Mouse (Mus musculus): ENCODE measurements around the gene Gtf2f1. TPM values are rescaled to one million over a fixed set of nuclear protein-coding genes. Genes with fewer than 3 reads are reported as not detected.

The Gtf2f1 gene
- polyA plus RNA-seq, 1 experiment: 175 TPM

DNA sequence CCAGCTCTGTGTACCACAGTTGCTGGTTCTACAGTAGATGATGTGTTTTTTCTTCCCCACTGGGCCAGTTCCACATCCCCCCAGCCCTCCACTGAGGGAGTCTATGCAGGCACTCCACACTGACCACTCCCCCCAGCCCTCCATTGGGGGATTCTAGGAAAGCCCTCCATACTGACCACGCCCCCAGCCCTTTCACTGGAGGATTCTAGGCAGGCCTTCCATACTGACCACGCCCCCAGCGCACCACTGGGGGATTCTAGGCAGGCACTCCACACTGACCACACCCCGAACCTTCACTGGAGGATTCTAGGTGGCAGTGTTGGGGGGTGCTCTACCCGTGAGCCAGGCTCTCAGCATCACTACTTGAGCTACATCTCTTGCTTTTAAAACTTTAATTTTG is 36.3 kb upstream of the Gtf2f1 start:
- Histone ChIP-seq H3K36me3 (ENCODE audit: control insufficient read depth, insufficient read depth, low read length) (no peaks in the 10 kb centered on the region), H3K4me3 (ENCODE audit: control insufficient read depth, low read depth, low read length) (no peak overlapping the region; the same call in 1 of the 2 replicates), H3K27me3 (ENCODE audit: control insufficient read depth, insufficient read depth, low read length) (no peaks in the 10 kb centered on the region), H3K4me1 (ENCODE audit: control insufficient read depth, insufficient read depth, low read length) (peaks cover 10% of the 10 kb centered on the region), H3K27ac (ENCODE audit: control insufficient read depth, insufficient read depth, low read depth, low read length) (no peak overlapping the region)
- TF ChIP-seq POLR2A (IDR thresholded peaks at IDR 0.05; ENCODE audit: control insufficient read depth, low read depth, low read length) (no peak), CTCF (IDR thresholded peaks at IDR 0.05; ENCODE audit: control insufficient read depth, insufficient read depth, insufficient replicate concordance, low read depth, low read length) (no peak)

- H3K4me3 ChIP-seq (ENCODE audit: control insufficient read depth, low read depth, low read length): peak within 1 kb of the TSS; percentile 87
- TF ChIP-seq CTCF (IDR thresholded peaks at IDR 0.05; ENCODE audit: control insufficient read depth, insufficient read depth, insufficient replicate concordance, low read depth, low read length): no peak
- peak; percentile 72; the same call in 1 of the 2 replicates for TF ChIP-seq POLR2A (IDR thresholded peaks at IDR 0.05; ENCODE audit: control insufficient read depth, low read depth, low read length)
- no peaks in the 10 kb centered on the region; the same call in 1 of the 2 replicates for H3K4me1 ChIP-seq (ENCODE audit: control insufficient read depth, insufficient read depth, low read length)
- no peaks in the 10 kb centered on the region for H3K36me3 ChIP-seq (ENCODE audit: control insufficient read depth, insufficient read depth, low read length)
- peak within 1 kb of the TSS; percentile 34; the same call in 1 of the 2 replicates for H3K27ac ChIP-seq (ENCODE audit: control insufficient read depth, insufficient read depth, low read depth, low read length)
- no peaks in the 10 kb centered on the region for H3K27me3 ChIP-seq (ENCODE audit: control insufficient read depth, insufficient read depth, low read length)
These were observed 30.5 kb upstream of the Gtf2f1 start, which contains the start of gene Slc25a41 for GRCm38 (mm10) chr17:57041554-57041953. Gene Slc25a41 (minus strand): TSS chr17:57041654.

- TF ChIP-seq CTCF (IDR thresholded peaks at IDR 0.05; ENCODE audit: control insufficient read depth, insufficient read depth, insufficient replicate concordance, low read depth, low read length) (peak; percentile 56; the same call in 1 of the 2 replicates), POLR2A (IDR thresholded peaks at IDR 0.05; ENCODE audit: control insufficient read depth, low read depth, low read length) (no peak)
- Histone ChIP-seq H3K4me1 (ENCODE audit: control insufficient read depth, insufficient read depth, low read length) (no peaks in the 10 kb centered on the region; the same call in 1 of the 2 replicates), H3K27me3 (ENCODE audit: control insufficient read depth, insufficient read depth, low read length) (no peaks in the 10 kb centered on the region), H3K27ac (ENCODE audit: control insufficient read depth, insufficient read depth, low read depth, low read length) (no peak overlapping the region), H3K4me3 (ENCODE audit: control insufficient read depth, low read depth, low read length) (peak overlapping the region; percentile 76), H3K36me3 (ENCODE audit: control insufficient read depth, insufficient read depth, low read length) (no peaks in the 10 kb centered on the region)
These were observed 27.9 kb upstream of the Gtf2f1 start for GRCm38 (mm10) chr17:57038978-57039377.

GRCm38 (mm10) chr17:57032854-57033253 is 21.8 kb upstream of the Gtf2f1 start:
- Histone ChIP-seq H3K27me3 (ENCODE audit: control insufficient read depth, insufficient read depth, low read length) (no peaks in the 10 kb centered on the region), H3K4me3 (ENCODE audit: control insufficient read depth, low read depth, low read length) (no peak overlapping the region), H3K27ac (ENCODE audit: control insufficient read depth, insufficient read depth, low read depth, low read length) (no peak overlapping the region), H3K36me3 (ENCODE audit: control insufficient read depth, insufficient read depth, low read length) (no peaks in the 10 kb centered on the region), H3K4me1 (ENCODE audit: control insufficient read depth, insufficient read depth, low read length) (peaks cover 18% of the 10 kb centered on the region)
- TF ChIP-seq POLR2A (IDR thresholded peaks at IDR 0.05; ENCODE audit: control insufficient read depth, low read depth, low read length): 0 out of 2 replicates have a peak, but pooled peaks have one; percentile 11
- no peak for TF ChIP-seq CTCF (IDR thresholded peaks at IDR 0.05; ENCODE audit: control insufficient read depth, insufficient read depth, insufficient replicate concordance, low read depth, low read length)

DNA sequence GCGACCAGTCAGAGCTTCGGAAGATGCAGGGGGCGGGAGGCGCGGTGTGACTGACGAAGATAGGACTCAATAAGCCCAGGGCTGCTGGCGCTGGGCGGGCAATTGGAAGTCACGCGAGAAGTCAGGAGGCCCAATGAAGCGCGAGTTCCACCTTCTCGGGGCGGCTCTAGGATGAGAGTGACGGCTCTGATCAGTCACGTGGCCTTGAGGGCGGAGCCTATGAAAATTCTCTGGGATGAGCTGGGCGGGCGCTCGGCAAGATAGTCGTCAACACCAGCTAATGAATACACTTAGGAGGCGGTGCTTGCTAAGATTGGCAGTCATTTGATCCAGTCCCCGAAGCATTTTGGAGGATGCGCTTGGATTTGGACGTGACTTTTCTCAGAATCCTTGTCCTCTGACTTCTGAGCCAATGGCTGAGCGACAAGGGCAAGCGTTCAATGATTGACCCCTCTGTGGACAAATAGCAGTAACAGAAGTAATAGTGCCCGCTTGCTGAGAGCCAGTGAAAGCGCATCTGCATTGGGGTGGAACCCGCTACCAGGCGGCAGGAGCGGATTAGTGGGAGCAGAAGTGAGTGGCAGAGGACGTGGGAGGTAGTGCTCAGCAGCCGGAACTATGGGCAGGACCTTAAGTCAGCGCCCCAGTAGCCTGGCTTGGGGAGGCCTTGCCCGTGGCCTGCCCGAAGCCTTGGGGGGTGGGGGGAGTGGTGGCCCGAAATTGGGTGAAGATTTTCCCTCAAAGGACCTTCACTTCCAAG is 20.8 kb upstream of the Gtf2f1 start:
- Histone ChIP-seq H3K4me3 (ENCODE audit: control insufficient read depth, low read depth, low read length) (peak overlapping the region; percentile 96), H3K27me3 (ENCODE audit: control insufficient read depth, insufficient read depth, low read length) (no peaks in the 10 kb centered on the region), H3K36me3 (ENCODE audit: control insufficient read depth, insufficient read depth, low read length) (peaks cover 1% of the 10 kb centered on the region; the same call in 1 of the 2 replicates), H3K27ac (ENCODE audit: control insufficient read depth, insufficient read depth, low read depth, low read length) (peak overlapping the region; percentile 50), H3K4me1 (ENCODE audit: control insufficient read depth, insufficient read depth, low read length) (peaks cover 18% of the 10 kb centered on the region)
- TF ChIP-seq CTCF (IDR thresholded peaks at IDR 0.05; ENCODE audit: control insufficient read depth, insufficient read depth, insufficient replicate concordance, low read depth, low read length) (no peak), POLR2A (IDR thresholded peaks at IDR 0.05; ENCODE audit: control insufficient read depth, low read depth, low read length) (peak; percentile 66)

GRCm38 (mm10) chr17:57030931-57031660 is 20.0 kb upstream of the Gtf2f1 start, which contains the start of gene Khsrp:
Gene Khsrp (minus strand): TSS chr17:57031522.
- peak within 1 kb of the TSS; percentile 96 for H3K4me3 ChIP-seq (ENCODE audit: control insufficient read depth, low read depth, low read length)
- TF ChIP-seq CTCF (IDR thresholded peaks at IDR 0.05; ENCODE audit: control insufficient read depth, insufficient read depth, insufficient replicate concordance, low read depth, low read length) (no peak), POLR2A (IDR thresholded peaks at IDR 0.05; ENCODE audit: control insufficient read depth, low read depth, low read length) (peak; percentile 53)
- peak within 1 kb of the TSS; percentile 96 for H3K27ac ChIP-seq (ENCODE audit: control insufficient read depth, insufficient read depth, low read depth, low read length)
- peaks cover 18% of the 10 kb centered on the region for H3K4me1 ChIP-seq (ENCODE audit: control insufficient read depth, insufficient read depth, low read length)
- no peaks in the 10 kb centered on the region for H3K27me3 ChIP-seq (ENCODE audit: control insufficient read depth, insufficient read depth, low read length)
- H3K36me3 ChIP-seq (ENCODE audit: control insufficient read depth, insufficient read depth, low read length): peaks cover 3% of the 10 kb centered on the region; the same call in 1 of the 2 replicates

DNA sequence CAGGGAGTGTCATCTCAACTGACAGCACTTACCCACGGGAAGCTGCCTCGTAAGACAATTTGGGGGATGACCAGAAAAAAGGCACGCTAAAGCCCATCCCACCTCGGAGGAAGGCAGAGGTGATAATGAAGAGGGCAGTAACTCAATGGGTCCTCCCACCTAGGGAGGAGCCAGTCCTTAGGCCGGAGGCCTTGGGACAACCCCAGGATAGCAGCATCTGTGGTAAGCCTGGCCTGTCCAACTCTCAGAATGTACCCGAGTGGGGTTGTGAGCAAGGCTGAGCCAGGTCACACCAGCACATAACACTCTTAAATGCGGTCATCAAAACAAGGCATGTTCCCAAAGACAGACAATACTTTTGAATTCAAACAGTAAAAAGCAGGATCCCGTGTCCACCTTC is 18.6 kb upstream of the Gtf2f1 start:
- no peaks in the 10 kb centered on the region for H3K27me3 ChIP-seq (ENCODE audit: control insufficient read depth, insufficient read depth, low read length)
- TF ChIP-seq POLR2A (IDR thresholded peaks at IDR 0.05; ENCODE audit: control insufficient read depth, low read depth, low read length) (no peak), CTCF (IDR thresholded peaks at IDR 0.05; ENCODE audit: control insufficient read depth, insufficient read depth, insufficient replicate concordance, low read depth, low read length) (no peak)
- H3K36me3 ChIP-seq (ENCODE audit: control insufficient read depth, insufficient read depth, low read length): peaks cover 6% of the 10 kb centered on the region
- H3K27ac ChIP-seq (ENCODE audit: control insufficient read depth, insufficient read depth, low read depth, low read length): no peak overlapping the region
- peaks cover 18% of the 10 kb centered on the region for H3K4me1 ChIP-seq (ENCODE audit: control insufficient read depth, insufficient read depth, low read length)
- no peak overlapping the region for H3K4me3 ChIP-seq (ENCODE audit: control insufficient read depth, low read depth, low read length)
